Mouse (Mus musculus) yolk sac, embryonic 10.5 days (tissue): ENCODE measurements around the gene Nfatc2ip.
"Not testable (repeated sequence)": the region's sequence is repeated elsewhere in the genome, so short reads cannot be mapped to it uniquely, and the experiment has no call there.

ENCODE experiments used
- DNase-seq: peaks from one replicate; pipeline ENCODE4 v3.0.0-alpha.2; 2017; ENCODE audit warnings: low spot score

Gene Nfatc2ip

DNA sequence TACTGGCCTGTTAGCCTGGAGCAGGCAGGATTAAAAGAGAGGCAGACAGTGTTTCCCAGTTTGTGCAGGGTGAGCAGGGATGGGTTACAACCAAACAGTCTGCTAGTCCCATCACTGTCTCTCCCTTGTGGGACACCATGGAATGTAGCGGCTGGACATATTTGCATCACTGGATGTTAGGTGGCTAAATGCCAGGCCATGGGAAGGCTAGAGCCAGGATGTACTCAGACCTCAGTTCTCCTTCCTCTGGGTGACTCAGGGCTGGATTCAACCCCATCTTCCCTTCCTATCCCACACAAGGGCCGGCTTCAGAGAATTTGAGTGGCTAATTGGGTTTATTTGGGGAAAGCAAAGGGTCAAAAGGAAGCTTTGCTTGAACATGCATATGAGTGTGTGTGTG, 12.1 kb upstream of the Nfatc2ip start:
- DNase-seq, result no peak

- not testable (repeated sequence) for DNase-seq
Measured at GRCm38 (mm10) chr7:126402518-126402917, 6.0 kb upstream of the Nfatc2ip start.

GRCm38 (mm10) chr7:126399548-126399947, 3.0 kb upstream of the Nfatc2ip start:
- peak; percentile 64 for DNase-seq

- DNase-seq, result no peak
Measured at GRCm38 (mm10) chr7:126397822-126398221, 1.3 kb upstream of the Nfatc2ip start.

DNA sequence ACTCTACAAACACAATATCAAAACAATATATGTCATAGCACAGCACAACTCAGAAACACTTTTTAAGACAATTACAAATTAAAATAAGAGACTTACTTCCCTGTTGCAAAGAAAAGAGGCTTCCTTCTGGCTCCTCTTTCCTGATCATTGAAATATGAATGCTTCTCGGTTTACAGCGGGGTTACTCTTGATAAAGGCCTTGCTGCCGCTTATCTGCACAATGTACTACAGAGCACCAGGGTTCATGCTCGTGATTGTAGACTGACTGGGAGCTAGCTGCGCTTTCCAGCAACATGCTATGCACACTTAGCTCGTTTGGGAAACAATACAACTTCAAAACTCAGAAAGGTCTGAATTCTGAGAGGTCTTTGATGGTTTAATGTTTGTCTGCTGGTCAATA, 684 bp upstream of the Nfatc2ip start:
- no peak for DNase-seq

DNA sequence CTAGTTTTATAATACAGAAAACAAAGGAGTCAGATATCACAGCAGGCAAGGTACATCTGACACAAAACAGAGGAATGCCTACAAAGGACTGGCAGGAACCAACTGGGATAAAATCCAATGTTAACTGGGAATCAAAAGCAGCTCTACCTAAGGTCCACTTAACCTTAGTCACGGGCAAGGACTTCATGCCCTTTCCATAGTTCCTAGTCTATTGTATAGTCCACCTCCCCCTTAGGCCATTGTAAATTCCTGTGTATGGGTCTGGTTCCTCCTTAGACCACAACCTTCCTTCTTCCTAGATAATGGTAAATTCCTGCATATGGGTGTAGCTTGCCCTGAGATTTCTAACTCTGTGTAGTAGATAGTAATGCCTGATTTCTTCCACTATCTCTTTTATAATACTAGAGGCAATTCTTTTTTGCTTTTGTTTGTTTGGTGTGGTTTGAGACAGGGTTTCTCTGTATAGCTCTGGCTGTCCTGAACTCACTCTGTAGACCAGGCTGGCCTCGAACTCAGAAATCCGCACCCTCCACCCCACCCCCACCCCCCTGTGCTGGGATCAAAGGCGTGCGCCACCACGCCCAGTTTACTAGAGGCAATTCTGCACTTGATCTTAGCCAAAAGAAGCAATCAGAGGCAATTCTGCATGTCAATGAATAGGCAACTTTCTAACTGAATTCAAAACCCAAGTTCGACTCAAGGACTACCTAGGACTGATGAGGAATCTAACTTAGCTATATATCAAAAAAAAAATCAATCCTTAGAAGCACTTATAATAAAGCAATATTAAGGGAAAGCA, 4.3 kb downstream of the Nfatc2ip start:
- DNase-seq, result not testable (repeated sequence)

DNA sequence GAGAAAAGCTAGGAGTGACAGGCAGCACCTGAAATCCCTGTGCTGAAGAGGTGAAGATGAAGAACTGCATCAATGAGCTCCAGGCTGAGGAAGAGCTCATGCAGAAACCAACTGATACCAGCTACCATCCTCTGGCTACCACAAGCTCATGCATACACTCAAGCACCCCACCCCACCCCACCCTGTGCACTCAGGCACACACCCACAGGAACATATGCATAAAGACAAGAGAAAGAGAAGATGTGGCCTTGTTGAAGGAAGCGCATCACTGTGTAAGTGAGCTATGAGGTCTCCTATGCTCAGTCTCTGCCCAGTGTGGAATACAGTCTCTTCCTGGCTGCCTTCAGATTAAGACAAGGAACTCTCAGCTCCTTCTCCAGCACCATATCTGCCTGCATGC, 8.4 kb downstream of the Nfatc2ip start:
- no peak for DNase-seq

GRCm38 (mm10) chr7:126383565-126383964, 13.0 kb downstream of the Nfatc2ip start:
- no peak for DNase-seq

GRCm38 (mm10) chr7:126377278-126378158, 19.0 kb downstream of the Nfatc2ip start, which contains the start of gene Spns1:
Gene Spns1, minus strand, starts transcription at chr7:126377450.
- peak; percentile 92 for DNase-seq

GRCm38 (mm10) chr7:126376903-126377277, 19.6 kb downstream of the Nfatc2ip start:
- no peak for DNase-seq

DNA sequence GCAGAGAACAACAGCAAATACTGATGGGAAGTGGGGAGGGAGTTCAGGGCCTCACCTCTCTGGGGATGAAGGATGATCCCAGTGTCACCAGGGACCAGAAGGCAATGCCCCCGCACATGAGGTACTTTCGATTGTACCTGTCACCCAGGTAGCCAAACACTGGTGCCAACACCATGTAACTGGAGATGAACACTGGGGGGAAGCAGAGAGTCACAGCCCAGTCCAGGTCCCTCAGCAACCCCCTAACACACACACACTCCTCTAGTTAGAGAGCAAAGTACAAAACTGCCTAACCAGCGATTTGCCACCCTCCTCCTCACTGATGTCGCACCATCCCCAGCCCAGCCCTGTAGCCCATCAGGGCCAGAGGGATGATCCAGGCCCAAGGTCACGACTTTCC, 21.5 kb downstream of the Nfatc2ip start:
- no peak for DNase-seq

DNA sequence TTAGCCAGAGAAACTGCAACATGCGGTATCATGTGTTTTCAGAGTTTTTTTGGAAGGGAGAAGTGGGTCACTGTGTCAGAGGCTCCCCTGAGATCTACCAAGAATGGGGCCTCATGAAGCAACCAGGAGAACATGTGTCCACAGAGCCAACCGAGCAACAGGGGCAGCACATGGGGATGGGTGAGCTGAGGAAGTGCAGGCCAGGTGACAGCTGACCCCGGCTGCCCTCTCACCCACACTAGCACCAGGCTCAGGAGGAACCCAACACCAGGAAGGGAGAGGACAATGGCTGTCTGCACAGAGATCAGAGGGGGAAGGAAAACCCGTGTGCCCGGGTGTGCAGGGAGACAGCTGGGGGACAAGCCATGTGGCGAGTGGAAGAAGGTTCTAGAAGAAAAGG, 22.0 kb downstream of the Nfatc2ip start:
- no peak for DNase-seq

DNA sequence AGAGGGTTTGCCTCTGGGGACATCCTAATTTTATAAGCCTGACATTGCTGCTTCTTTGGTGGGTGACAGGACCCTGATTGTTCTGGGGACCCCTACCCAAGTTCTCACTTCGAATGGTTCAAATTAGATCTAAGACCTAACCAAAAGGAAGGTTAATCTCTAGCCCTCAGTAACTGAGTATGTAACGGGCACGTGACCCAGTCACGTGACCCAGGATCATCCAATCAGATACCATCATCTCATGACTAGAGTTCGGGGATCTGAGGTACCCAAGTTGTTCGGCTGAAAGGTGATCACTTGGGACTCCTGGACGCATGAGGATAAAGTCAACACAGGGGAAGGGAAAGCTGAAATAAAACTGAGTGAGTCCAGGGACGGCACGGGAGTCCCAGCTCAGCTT, 23.5 kb downstream of the Nfatc2ip start:
- no peak for DNase-seq

DNA sequence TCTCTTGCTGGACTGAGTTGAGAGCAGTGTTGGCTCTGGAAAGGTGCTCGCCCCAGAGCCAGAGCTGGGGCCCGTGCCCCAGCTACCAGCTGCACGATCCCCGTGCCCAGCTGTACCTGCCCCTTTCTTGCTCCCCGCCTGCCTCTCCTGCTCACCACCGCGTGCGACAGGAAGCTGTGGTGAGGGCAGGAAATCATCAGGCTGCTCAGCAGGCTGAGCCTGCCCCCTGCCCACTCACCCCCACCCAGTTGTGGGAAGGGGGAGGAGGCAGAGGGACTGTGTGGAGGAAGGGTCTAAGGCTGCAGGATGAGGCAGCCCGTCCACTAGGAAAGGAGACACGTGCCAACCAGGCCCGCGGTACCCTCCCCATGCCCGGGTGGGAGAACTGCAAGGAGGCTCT, 27.1 kb downstream of the Nfatc2ip start, which contains the start of gene Lat:
Gene Lat, minus strand, starts transcription at position 178 of the 400 bp plus-strand sequence.
- no peak for DNase-seq

- no peak for DNase-seq
Measured at GRCm38 (mm10) chr7:126368367-126368766, 28.2 kb downstream of the Nfatc2ip start.

DNA sequence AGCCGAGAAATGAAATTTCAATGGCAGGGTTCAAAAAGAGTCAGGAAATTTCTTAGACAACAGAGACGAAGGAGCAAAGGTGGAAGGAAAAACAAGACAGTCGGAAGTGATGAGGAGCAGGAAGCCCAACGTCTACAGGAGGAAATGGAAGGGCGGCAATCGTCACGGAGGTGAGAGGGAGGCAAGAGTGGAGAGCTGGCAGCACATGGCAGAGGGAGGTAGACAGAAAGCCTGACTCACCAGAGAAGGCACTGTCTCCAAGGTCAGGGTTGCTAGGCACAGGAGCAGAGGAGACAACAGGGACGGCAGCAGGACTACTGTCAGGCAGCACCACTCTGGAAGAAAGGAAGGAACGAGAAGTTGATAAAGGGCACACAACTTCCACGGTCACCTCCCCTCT, 28.9 kb downstream of the Nfatc2ip start:
- no peak for DNase-seq

DNA sequence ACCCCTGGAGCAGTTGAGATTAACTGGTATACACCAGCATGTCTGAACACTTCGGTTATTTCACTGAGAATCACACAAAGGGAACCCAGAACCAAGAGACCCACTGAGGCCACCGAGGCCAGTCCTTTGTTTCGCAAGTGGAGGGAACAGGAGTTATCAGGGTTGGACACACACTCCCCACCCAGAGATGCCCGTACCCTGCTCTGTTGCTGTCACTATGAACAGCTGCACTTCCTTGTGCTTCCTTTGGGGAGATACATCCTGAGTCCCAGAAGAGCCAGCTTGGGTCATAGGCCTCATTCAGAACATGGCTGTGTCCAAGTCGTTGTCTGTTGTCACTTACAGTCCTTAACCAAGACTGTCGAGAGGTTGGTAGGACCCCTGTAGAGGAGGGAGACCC, 33.5 kb downstream of the Nfatc2ip start:
- no peak for DNase-seq

- peak; percentile 32 for DNase-seq
Measured at GRCm38 (mm10) chr7:126359049-126359448, 37.5 kb downstream of the Nfatc2ip start.

DNA sequence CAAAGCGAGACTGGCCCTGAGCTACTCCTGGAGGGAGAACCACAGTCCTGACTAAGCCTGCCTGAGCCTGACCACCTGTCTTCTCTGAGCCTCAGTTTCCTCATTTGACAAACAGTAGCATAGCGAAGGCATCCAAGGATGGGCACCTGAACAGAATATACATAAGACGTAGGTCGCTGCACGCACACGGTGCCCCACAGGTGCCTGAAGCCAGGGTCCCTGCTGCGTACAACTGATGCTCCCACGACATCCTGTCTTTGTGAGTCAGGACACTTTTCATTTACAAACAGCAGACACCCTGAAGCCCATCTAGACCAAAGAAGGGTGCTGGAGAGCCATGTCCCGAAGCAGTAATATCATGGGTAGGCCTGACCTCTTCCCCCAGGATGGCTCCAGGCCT, 38.1 kb downstream of the Nfatc2ip start:
- DNase-seq, result no peak

- DNase-seq, result no peak
Measured at GRCm38 (mm10) chr7:126357838-126358237, 38.7 kb downstream of the Nfatc2ip start.

DNA sequence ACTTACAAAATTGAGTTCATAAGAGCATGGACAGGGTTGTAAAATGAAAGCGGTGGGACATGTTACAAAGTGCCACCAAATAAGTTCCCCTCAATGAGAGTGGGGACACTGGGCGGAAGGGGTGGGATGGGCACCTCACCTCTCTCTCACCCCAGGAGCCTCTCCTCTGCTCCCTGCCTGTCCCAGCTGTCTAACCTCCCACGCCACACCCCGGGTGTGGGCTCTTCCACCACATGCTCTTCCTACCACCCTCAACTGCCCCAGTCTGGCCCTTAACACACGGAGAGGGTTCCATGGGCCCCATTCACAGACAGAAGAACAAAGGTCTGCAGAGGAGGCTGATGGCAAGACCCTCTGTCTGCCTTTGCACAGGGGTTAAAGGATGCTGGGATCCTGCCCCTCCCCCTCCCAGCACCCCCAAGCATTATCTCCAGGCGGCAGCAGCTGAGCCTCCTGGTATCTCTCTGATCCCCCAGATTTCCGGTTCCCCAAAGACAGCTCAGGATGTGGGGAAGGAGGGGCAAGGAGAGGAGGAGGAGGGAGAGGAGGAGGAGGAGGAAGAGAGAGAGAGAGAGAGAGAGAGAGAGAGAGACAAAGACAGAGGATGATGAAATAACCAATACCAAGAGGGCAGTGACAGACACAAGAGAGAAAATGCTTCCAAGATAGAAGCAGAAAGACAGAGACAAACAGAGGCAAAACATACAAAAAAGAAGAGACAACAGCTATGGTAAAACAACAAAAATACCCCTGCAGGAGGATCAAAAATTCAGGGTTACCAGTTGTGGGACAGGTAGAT, 39.5 kb downstream of the Nfatc2ip start:
- DNase-seq, result no peak
